9 mouse cellular contexts compared by ENCODE assay signal in the genomic region with DNA sequence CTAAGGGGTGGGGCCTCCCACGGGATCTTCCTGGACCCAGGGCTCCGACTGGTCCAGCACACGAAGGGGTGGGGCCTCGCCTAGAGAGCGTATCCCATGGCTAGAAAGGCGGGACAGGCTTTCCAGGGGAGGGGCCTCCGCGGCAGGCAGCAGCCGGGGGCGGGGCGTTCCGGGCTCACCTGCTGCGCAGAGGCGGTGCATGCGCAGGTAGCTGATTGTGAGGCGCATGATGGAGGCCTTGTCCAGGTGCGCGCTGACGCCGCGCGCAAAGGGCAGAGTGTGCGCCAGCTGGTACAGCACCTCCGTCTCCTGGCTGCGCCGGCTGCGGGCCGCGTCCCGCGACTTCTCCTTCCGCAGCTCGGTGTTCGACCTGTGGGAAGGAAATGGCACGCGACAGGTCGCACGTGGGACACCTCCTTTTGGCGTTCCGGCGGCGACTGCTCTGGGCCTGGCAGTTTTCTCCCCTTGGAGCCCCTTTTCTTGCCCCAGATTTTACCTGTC. TPM values are rescaled to one million over a fixed set of nuclear protein-coding genes. Genes with fewer than 3 reads are reported as not detected.
DNase-seq lines count a peak whose midpoint lies in the region; ATAC-seq lines count a peak whose summit lies in the region.
"Had no signal": no experiment of that assay in that cellular context is flagged by ENCODE, and none has a peak within 500 bp of the region (broad histone marks: within the 10 kb centered on the region; RNA-seq: fewer than 3 reads in every experiment).

No protein-coding gene starts in this region.

- peaks cover 32% of the 10 kb centered on the region for H3K36me3 ChIP-seq in heart, embryonic 12.5 days
- H3K36me3 ChIP-seq in kidney, embryonic 16.5 days (ENCODE audit: insufficient read depth, low read length) = peaks cover 16% of the 10 kb centered on the region
- peaks cover 19% of the 10 kb centered on the region for H3K36me3 ChIP-seq in liver, embryonic 11.5 days (ENCODE audit: control insufficient read depth, insufficient read depth, low read length)
- H3K36me3 ChIP-seq in neural tube, embryonic 11.5 days (ENCODE audit: control insufficient read depth, insufficient read depth, low read length) = no peaks in the 10 kb centered on the region

- H3K27ac ChIP-seq in heart, embryonic 12.5 days (ENCODE audit: poor library complexity, severe bottlenecking) = peak overlapping the region; percentile 98
- peak overlapping the region; percentile 97 for H3K27ac ChIP-seq in kidney, embryonic 16.5 days (ENCODE audit: low read length)
- H3K27ac ChIP-seq in liver, embryonic 11.5 days (ENCODE audit: low read depth, low read length) = peak overlapping the region; percentile 98
- 0 out of 2 replicates have a peak overlapping the region, but pooled peaks have one; percentile 8 for H3K27ac ChIP-seq in neural tube, embryonic 11.5 days (ENCODE audit: low read depth, low read length)

- H3K4me3 ChIP-seq in heart, embryonic 12.5 days = peak overlapping the region; percentile 62
- H3K4me3 ChIP-seq in kidney, embryonic 16.5 days (ENCODE audit: low read length) = peak overlapping the region; percentile 63
- H3K4me3 ChIP-seq in liver, embryonic 11.5 days (ENCODE audit: low read depth, low read length) = peak overlapping the region; percentile 63
- H3K4me3 ChIP-seq in neural tube, embryonic 11.5 days (ENCODE audit: low read depth, low read length) = peak overlapping the region; percentile 33

- peaks cover 51% of the 10 kb centered on the region for H3K4me1 ChIP-seq in heart, embryonic 12.5 days (replicated peaks)
- H3K4me1 ChIP-seq in kidney, embryonic 16.5 days (ENCODE audit: insufficient read depth, low read length) = peaks cover 52% of the 10 kb centered on the region
- H3K4me1 ChIP-seq in liver, embryonic 11.5 days (replicated peaks; ENCODE audit: control insufficient read depth, insufficient read depth, low read length) = peaks cover 42% of the 10 kb centered on the region
- peaks cover 10% of the 10 kb centered on the region for H3K4me1 ChIP-seq in neural tube, embryonic 11.5 days (ENCODE audit: control insufficient read depth, insufficient read depth, low read length)

- no peaks in the 10 kb centered on the region for H3K9me3 ChIP-seq in heart, embryonic 12.5 days (replicated peaks)
- H3K9me3 ChIP-seq in kidney, embryonic 16.5 days (ENCODE audit: low read length) = peaks cover 3% of the 10 kb centered on the region; the same call in 1 of the 2 replicates
- no peaks in the 10 kb centered on the region for H3K9me3 ChIP-seq in liver, embryonic 11.5 days (ENCODE audit: control insufficient read depth, low read length)
- 0 out of 2 replicates have a peak, but pooled peaks cover 2% of the 10 kb centered on the region for H3K9me3 ChIP-seq in neural tube, embryonic 11.5 days (ENCODE audit: control insufficient read depth, low read length)

- peak overlapping the region; percentile 92 for H3K4me2 ChIP-seq in heart, embryonic 12.5 days
- H3K4me2 ChIP-seq in kidney, embryonic 16.5 days (replicated peaks; ENCODE audit: low read depth, low read length) = peak overlapping the region; percentile 89
- H3K4me2 ChIP-seq in liver, embryonic 11.5 days = peak overlapping the region; percentile 84
- peak overlapping the region; percentile 68 for H3K4me2 ChIP-seq in neural tube, embryonic 11.5 days (ENCODE audit: low read depth)

- peak; percentile 86 for ATAC-seq in heart, embryonic 12.5 days (ENCODE audit: insufficient number of reproducible peaks, low FRiP score)
- peak; percentile 80 for ATAC-seq in kidney, embryonic 16.5 days (ENCODE audit: low FRiP score, low TSS enrichment)
- ATAC-seq in liver, embryonic 11.5 days (replicated peaks; ENCODE audit: low FRiP score) = peak; percentile 83
- ATAC-seq in neural tube, embryonic 11.5 days (ENCODE audit: insufficient read depth, low FRiP score, low TSS enrichment) = peak; percentile 52; the same call in 1 of the 2 replicates
- ATAC-seq: Patski had no signal

- H3K27me3 ChIP-seq in heart, embryonic 12.5 days (replicated peaks) = no peaks in the 10 kb centered on the region
- H3K27me3 ChIP-seq in kidney, embryonic 16.5 days (ENCODE audit: insufficient read depth, low read length) = no peaks in the 10 kb centered on the region
- no peaks in the 10 kb centered on the region for H3K27me3 ChIP-seq in liver, embryonic 11.5 days (replicated peaks; ENCODE audit: control insufficient read depth, insufficient read depth, low read length)
- no peaks in the 10 kb centered on the region for H3K27me3 ChIP-seq in neural tube, embryonic 11.5 days (ENCODE audit: control insufficient read depth, insufficient read depth, low read length)
- H3K27me3 ChIP-seq: Patski had no signal

- WGBS in heart, embryonic 12.5 days = under 1% methylated on average over 42 of the region's 42 CpGs
- 0% methylated on average over 42 of the region's 42 CpGs for WGBS in kidney, embryonic 16.5 days
- WGBS in liver, embryonic 11.5 days = under 1% methylated on average over 42 of the region's 42 CpGs
- under 1% methylated on average over 37 of the region's 42 CpGs for WGBS in neural tube, embryonic 11.5 days

- H3K9ac ChIP-seq in heart, embryonic 12.5 days = peak overlapping the region; percentile 82
- peak overlapping the region; percentile 77 for H3K9ac ChIP-seq in kidney, embryonic 16.5 days (replicated peaks; ENCODE audit: low read length)
- peak overlapping the region; percentile 80 for H3K9ac ChIP-seq in liver, embryonic 11.5 days (ENCODE audit: low read depth, low read length)
- peak overlapping the region; percentile 35 for H3K9ac ChIP-seq in neural tube, embryonic 11.5 days (ENCODE audit: low read length)

- peak; percentile 25 to 30 for DNase-seq in CD8-positive naive resting alpha-beta T cell, adult 2 months (ENCODE audit: low read depth in 2 of 2, low spot score in 2 of 2)
- DNase-seq in c-Kit-positive CD71-negative TER-119-negative erythroid progenitor cells, embryonic 14.5 days (ENCODE audit: low read depth) = peak; percentile 81
- peak; percentile 43 for DNase-seq in fat pad, adult 2 months (ENCODE audit: extremely low read depth, low read depth, low spot score)
- peak; percentile 87 for DNase-seq in liver, embryonic 11.5 days (ENCODE audit: low spot score)
- DNase-seq in neural tube, embryonic 11.5 days (ENCODE audit: low spot score) = peak; percentile 66
- DNase-seq in telencephalon, adult 2 months (ENCODE audit: low read depth, low spot score) = peak; percentile 78

RNA-seq across cellular contexts. Expression of a gene that starts 6.1 kb away (rescaled TPM):
- polyA plus RNA-seq in heart, embryonic 12.5 days (2016; fragmentation: Nextera tagmentation; extraction: Ambion mirVana) = 36.8 and 38.2 TPM in 2 replicates
- 25.2 and 26.1 TPM in 2 replicates for polyA plus RNA-seq in kidney, embryonic 16.5 days (2015; fragmentation: Nextera tagmentation; extraction: Ambion mirVana)
- polyA plus RNA-seq in liver, embryonic 11.5 days (2014; fragmentation: Nextera tagmentation; extraction: Ambion mirVana) = 28.3 and 32.1 TPM in 2 replicates
- polyA plus RNA-seq in neural tube, embryonic 11.5 days (2014; fragmentation: Nextera tagmentation; extraction: Ambion mirVana) = 6.9 and 7.6 TPM in 2 replicates

RNA-seq across cellular contexts. Expression of a gene that starts 17.7 kb away (rescaled TPM):
- polyA plus RNA-seq in heart, embryonic 12.5 days (2016; fragmentation: Nextera tagmentation; extraction: Ambion mirVana) = 0.06 and 0.14 TPM in 2 replicates
- polyA plus RNA-seq in kidney, embryonic 16.5 days (2015; fragmentation: Nextera tagmentation; extraction: Ambion mirVana) = 0.19 TPM in 2 replicates
- 0.12 TPM in 2 replicates for polyA plus RNA-seq in liver, embryonic 11.5 days (2014; fragmentation: Nextera tagmentation; extraction: Ambion mirVana)
- 0.09 TPM in 1 of 2 replicates, not detected in the other for polyA plus RNA-seq in neural tube, embryonic 11.5 days (2014; fragmentation: Nextera tagmentation; extraction: Ambion mirVana)

RNA-seq across cellular contexts. Expression of a gene that starts 28.4 kb away (rescaled TPM):
- polyA plus RNA-seq in heart, embryonic 12.5 days (2016; fragmentation: Nextera tagmentation; extraction: Ambion mirVana) = 87.3 and 91.9 TPM in 2 replicates
- 122 and 125 TPM in 2 replicates for polyA plus RNA-seq in kidney, embryonic 16.5 days (2015; fragmentation: Nextera tagmentation; extraction: Ambion mirVana)
- 124 and 128 TPM in 2 replicates for polyA plus RNA-seq in liver, embryonic 11.5 days (2014; fragmentation: Nextera tagmentation; extraction: Ambion mirVana)
- polyA plus RNA-seq in neural tube, embryonic 11.5 days (2014; fragmentation: Nextera tagmentation; extraction: Ambion mirVana) = 120 and 128 TPM in 2 replicates

Comparison
In these comparisons a context has a peak if more than half of its experiments do, and no peak if none do; other contexts are left out.
1. Peak in every context shown above with its lines: DNase-seq, ATAC-seq, H3K4me3 ChIP-seq and H3K27ac ChIP-seq.
2. DNase-seq: peak in every context shown above with its lines; median percentile 87 in liver, embryonic 11.5 days; 81 in c-Kit-positive CD71-negative TER-119-negative erythroid progenitor cells, embryonic 14.5 days; 78 in telencephalon, adult 2 months; 66 in neural tube, embryonic 11.5 days; 43 in fat pad, adult 2 months; 28 in CD8-positive naive resting alpha-beta T cell, adult 2 months.
3. H3K27ac ChIP-seq: peak in every context shown above with its lines; median percentile 98 in heart, embryonic 12.5 days; 98 in liver, embryonic 11.5 days; 97 in kidney, embryonic 16.5 days; 8 in neural tube, embryonic 11.5 days.